Mouse (Mus musculus) v-Abl transformed pro-B cells (cell line): Measurements from ENCODE around the gene Rabl6.

Source experiments
- in situ Hi-C, 2 experiments: fragments of 400-800 bp; cut with MboI; formaldehyde crosslinking; loops; one replicate each; pipeline ENCODE4 v1.15.1; 2025; ENCODE audit not compliant: unreplicated experiment in 2 of 2

The Rabl6 gene

DNA sequence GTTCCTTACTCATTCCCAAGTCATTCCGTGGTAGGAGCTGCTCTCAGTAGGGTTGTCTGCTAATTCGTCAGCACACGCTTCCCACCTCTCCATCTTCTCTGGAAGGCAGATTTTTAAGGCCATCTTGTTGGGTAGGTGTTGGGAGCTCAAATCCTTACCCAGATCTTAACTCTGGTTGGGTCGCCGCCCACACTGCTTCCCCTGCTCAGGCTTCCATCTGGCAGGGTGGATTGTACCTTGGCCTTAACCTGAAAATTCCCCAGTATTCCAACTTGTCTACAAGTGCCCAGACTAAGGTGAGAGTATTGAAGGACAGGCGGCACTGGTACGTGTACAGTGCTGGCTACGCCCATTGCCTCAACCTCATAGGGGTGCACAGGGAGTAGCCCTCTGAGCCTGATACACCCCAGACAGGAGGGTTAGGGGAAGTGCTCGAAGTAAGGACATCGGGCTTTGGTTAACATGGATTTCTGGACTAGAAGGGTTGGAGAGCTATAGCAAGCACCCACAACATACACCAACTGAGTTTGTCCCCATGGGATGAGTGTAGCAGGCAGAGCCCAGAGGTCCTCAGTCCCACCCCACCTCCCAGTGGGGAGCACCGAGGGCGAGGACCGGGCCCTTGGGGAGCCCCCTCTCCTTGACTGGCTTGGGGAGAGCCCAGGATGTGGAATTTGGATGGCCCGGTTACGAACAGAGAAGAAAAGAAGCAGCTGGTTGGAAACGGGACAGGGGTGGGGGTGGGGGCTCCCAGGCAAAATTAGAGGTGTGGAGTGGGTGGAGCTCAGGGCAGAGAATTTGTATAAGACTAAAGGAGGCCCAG, 32.1 kb downstream of the Rabl6 start:
- in situ Hi-C loops: no loop called here

DNA sequence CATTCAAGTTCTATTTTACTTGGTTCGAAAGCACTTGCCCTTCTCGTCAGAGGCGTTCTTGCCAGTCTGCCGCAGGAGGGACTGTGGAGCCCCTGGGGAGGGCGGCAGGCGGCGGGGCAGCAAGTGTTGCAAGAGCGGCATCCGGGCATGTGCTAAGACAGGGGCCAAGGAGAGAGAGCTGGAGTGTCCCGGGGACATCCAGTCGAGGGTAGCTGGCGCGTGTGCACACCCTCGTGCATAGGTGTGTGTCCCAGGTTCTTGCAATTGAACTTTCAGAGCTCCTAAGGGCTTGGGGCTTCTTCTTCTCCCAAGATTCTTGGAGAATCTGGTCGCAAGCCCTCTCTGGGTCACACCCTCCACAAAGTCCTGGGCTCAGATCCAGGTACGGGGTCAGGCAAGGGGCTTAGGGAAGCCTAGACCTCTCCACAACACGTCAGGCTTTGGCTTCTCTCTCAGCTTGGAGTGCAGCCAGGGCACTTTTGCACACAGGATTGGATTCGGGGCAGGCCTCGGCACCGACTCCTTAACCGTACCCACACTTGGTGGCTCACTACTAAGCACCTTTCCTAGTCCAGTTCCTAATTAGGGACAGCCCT, 32.8 kb downstream of the Rabl6 start:
- in situ Hi-C loops: no loop called here

- in situ Hi-C loops: no loop called here
Observed at GRCm38 (mm10) chr2:25574579-25575431, 33.5 kb downstream of the Rabl6 start, which contains the start of the genes Mamdc4 and Phpt1. Mamdc4 (minus strand) TSS chr2:25574845. Phpt1 (minus strand) TSS chr2:25575224.

DNA sequence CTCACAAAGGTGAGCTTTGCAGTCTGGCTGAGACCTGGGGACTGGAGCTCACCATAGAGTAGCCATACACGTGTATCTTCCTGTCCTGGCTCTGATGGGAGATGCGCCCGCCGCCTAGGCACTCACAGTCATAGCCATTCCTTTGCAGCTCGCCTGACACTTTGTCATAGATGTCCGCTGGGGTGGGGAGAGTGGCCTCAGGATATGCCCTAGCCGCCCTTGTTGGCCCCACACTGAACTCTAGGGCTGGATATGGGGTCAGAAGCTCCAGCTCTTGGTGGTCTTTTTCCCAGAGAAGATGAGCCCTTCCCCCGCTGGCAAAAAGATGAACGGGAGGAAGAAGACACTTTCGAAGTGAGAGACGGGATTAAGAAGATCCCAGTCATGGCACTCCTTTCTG, 34.2 kb downstream of the Rabl6 start:
- in situ Hi-C loops: no loop called here

- in situ Hi-C loops: no loop called here
Observed at GRCm38 (mm10) chr2:25573068-25573467, 35.3 kb downstream of the Rabl6 start.

- in situ Hi-C loops: no loop called here
Observed at GRCm38 (mm10) chr2:25571221-25571620, 37.1 kb downstream of the Rabl6 start.

DNA sequence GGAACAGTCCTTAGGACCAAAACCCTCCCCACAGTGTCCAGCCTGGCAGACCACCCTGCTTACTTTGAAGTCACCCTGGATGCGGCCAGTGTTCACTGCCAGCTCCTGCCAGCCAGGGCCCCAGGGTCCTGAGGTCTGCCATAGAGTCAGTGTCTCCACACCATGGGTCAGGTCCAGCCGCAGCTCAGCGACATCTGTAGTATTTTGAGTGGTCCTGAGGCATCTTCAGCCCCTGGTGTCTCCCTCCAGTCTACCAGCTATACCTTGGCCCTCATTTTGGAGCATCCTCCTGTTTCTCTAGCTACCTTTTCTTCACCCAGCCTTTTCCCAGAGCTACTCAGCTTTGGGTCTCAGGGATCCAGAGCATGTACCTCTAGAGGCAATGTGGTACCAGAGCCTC, 39.0 kb downstream of the Rabl6 start:
- in situ Hi-C loops: no loop called here

GRCm38 (mm10) chr2:25568473-25569019, 39.8 kb downstream of the Rabl6 start:
- in situ Hi-C loops: no loop called here

DNA sequence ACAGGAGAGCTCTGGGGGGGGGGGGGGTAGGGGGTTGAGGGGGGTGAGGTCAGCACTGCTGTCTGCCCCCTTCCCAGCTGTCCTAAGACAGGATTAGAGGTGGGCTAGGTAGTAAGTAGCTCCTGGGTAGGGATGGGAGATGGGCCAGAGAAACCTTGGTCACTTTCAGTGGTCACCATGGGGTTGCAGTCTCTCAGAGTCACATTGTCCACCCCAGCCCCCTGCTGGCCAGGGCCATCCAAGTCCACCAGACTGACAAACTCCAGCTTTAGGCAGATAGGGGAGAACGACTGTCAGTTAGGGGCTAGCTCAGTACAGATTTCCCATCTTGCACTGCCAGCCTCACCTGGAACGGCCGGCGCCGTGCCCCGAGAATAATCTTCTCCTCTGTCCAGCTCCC, 41.8 kb downstream of the Rabl6 start:
- in situ Hi-C loops: no loop called here

GRCm38 (mm10) chr2:25565741-25566140, 42.6 kb downstream of the Rabl6 start:
- in situ Hi-C loops: no loop called here

GRCm38 (mm10) chr2:25561946-25562345, 46.4 kb downstream of the Rabl6 start:
- in situ Hi-C loops: no loop called here

GRCm38 (mm10) chr2:25560551-25560950, 47.8 kb downstream of the Rabl6 start:
- in situ Hi-C loops: no loop called here

- in situ Hi-C loops: loop anchor here in 1 of 2 experiments (10.0 kb wide), 1 partner anchor 54 kb away; the partner anchor contains the start of genes C8g and Fbxw5
Observed at GRCm38 (mm10) chr2:25558774-25559173, 49.5 kb downstream of the Rabl6 start.

- in situ Hi-C loops: loop anchor here in 1 of 2 experiments (10.0 kb wide), 1 partner anchor 53 kb away; the partner anchor contains the start of genes C8g and Fbxw5
Observed at GRCm38 (mm10) chr2:25557964-25558360, 50.4 kb downstream of the Rabl6 start.

- in situ Hi-C loops: loop anchor here in 1 of 2 experiments (10.0 kb wide), 1 partner anchor 53 kb away; the partner anchor contains the start of genes C8g and Fbxw5
Observed at GRCm38 (mm10) chr2:25557221-25557963, 50.9 kb downstream of the Rabl6 start, which contains the start of gene Edf1. Edf1 (plus strand) TSS chr2:25557847.

DNA sequence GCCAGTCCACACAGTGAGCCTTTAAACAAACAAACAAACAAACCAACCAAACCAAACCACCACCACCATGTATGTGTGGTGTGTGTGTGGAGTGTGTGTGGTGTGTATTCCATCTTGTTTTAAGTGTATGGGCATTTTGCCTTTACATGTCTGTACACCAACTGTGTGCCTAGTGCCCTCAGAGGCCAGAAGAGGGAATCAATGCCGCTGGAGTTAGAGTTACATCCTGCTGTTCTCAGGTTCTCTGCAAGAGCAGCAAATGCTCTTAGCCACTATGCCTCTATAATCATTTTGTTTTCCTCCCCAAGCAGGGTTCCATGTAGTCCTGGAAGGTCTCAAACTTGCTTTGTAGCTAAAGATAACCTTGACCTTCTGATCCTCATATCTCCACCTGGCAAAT, 52.0 kb downstream of the Rabl6 start:
- in situ Hi-C loops: loop anchor here in 1 of 2 experiments (10.0 kb wide), 1 partner anchor 51 kb away; the partner anchor contains the start of genes C8g and Fbxw5

GRCm38 (mm10) chr2:25555479-25555878, 52.8 kb downstream of the Rabl6 start:
- in situ Hi-C loops: loop anchor here in 1 of 2 experiments (10.0 kb wide), 1 partner anchor 51 kb away; the partner anchor contains the start of genes C8g and Fbxw5

- in situ Hi-C loops: loop anchor here in 1 of 2 experiments (5.0 to 10.0 kb wide), 2 partner anchors 48 to 131 kb away; partner anchors contain the start of genes C8g, Fbxw5 and Fut7
Observed at GRCm38 (mm10) chr2:25553171-25553786, 55.0 kb downstream of the Rabl6 start.

DNA sequence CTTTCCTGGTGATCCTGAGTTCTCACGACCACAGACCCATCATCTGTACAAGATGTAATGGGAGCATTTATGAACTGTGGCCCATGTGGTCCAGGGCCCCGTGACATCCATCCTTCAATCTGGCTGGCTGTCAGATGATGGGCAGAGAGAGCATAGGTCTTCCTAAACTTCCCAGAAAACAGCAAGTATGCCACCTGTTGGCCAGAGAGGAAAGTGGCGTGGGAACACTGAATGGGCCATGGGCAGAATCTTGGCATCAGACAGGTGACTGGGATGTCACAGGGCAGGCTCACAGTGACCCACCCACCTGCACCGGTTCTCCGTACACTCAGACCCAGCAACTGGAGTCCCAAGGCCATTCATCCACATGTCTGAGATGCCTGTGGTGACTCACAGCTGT, 57.1 kb downstream of the Rabl6 start:
- in situ Hi-C loops: loop anchor here in 1 of 2 experiments (5.0 to 10.0 kb wide), 2 partner anchors 46 to 129 kb away; partner anchors contain the start of genes C8g, Fbxw5 and Fut7
